Mouse (Mus musculus) liver, adult (tissue): ENCODE measurements at regions not wholly inside any gene's neighbourhood (a gene's known extent, or its start where the extent isn't known, plus 50 kb on each side); places are given as distances from the start of the nearest gene placed in this dataset.

Source experiments
- GATA4 ChIP-seq: IDR thresholded peaks from 2 replicates; pipeline ENCODE4 v1.6.1; 2014; ENCODE audit warnings: mild to moderate bottlenecking, low read length; ENCODE audit not compliant: insufficient replicate concordance

- no peak for TF ChIP-seq GATA4
Observed at GRCm38 (mm10) chr14:76804447-76805150, 232.0 kb upstream of the Ccdc122 start.

- TF ChIP-seq GATA4 = no peak
Observed at GRCm38 (mm10) chr14:76800181-76800580, 236.4 kb upstream of the Ccdc122 start.

- TF ChIP-seq GATA4 = no peak
Observed at GRCm38 (mm10) chr14:76799741-76800140, 236.8 kb upstream of the Ccdc122 start.

GRCm38 (mm10) chr14:76798925-76799428, 237.6 kb upstream of the Ccdc122 start:
- no peak for TF ChIP-seq GATA4

GRCm38 (mm10) chr14:76798488-76798887, 238.1 kb upstream of the Ccdc122 start:
- TF ChIP-seq GATA4 = no peak

- peak; percentile 99 for TF ChIP-seq GATA4
Observed at GRCm38 (mm10) chr14:76797518-76797917, 239.1 kb upstream of the Ccdc122 start.

- no peak for TF ChIP-seq GATA4
Observed at GRCm38 (mm10) chr14:76791811-76792571, 235.3 kb upstream of the Serp2 start.

- TF ChIP-seq GATA4 = no peak
Observed at GRCm38 (mm10) chr14:76789376-76789775, 232.7 kb upstream of the Serp2 start.

- TF ChIP-seq GATA4 = no peak
Observed at GRCm38 (mm10) chr14:76787601-76788000, 230.9 kb upstream of the Serp2 start.

GRCm38 (mm10) chr14:76786214-76786613, 229.5 kb upstream of the Serp2 start:
- TF ChIP-seq GATA4 = no peak

- TF ChIP-seq GATA4 = no peak
Observed at GRCm38 (mm10) chr14:76781524-76781880, 224.8 kb upstream of the Serp2 start.

GRCm38 (mm10) chr14:76780572-76781523, 224.2 kb upstream of the Serp2 start:
- no peak for TF ChIP-seq GATA4

GRCm38 (mm10) chr14:76778541-76779399, 222.1 kb upstream of the Serp2 start:
- TF ChIP-seq GATA4 = no peak

GRCm38 (mm10) chr14:76775387-76775924, 218.8 kb upstream of the Serp2 start:
- TF ChIP-seq GATA4 = no peak
